Mouse (Mus musculus): ENCODE data around the gene Has1. TPM values are rescaled to one million over a fixed set of nuclear protein-coding genes. Genes with fewer than 3 reads are reported as not detected.

Has1 gene
- not detected for polyA plus RNA-seq (2014; fragmentation: Illumina TruSeq; extraction: RNeasy Lipid Tissue Mini Kit (QIAGEN cat#74804))

DNA sequence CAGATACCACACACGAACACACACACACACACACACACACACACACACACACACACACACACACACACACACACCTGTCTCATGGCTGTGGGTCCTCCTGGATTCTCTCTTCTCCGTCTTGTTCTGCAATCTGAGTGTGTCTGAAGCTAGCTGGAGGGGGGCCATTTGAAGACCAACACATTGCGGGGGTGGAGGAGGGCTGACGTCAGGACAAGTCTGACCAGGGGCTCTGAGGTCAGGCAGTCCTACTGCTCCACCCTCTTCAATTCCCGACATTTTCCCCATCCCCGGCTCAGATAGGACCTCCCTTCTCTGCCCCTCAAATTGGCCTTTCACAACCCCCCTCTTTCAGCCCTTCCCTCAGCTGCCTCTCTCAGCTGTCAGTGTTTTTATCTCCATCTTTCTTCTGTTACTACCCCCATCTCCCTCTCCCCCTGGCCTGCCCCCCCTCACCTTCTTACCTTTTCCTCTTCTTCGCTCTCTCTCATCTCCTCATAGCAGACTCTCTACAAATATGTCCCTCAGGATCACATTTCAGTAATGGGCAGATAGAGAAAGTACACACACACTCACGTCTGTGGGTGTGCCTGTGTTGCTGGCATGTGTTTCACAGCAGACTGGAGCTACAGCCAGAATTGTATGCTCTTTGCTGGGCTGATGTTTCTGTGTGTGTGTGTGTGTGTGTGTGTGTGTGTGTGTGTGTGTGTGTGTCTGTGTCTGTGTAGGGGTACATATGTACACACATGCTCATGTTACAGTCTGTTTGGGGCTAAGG is at the start of gene Has1:
TSS of gene Has1 (minus strand) at position 142 of the 775 bp plus-strand sequence.

DNA sequence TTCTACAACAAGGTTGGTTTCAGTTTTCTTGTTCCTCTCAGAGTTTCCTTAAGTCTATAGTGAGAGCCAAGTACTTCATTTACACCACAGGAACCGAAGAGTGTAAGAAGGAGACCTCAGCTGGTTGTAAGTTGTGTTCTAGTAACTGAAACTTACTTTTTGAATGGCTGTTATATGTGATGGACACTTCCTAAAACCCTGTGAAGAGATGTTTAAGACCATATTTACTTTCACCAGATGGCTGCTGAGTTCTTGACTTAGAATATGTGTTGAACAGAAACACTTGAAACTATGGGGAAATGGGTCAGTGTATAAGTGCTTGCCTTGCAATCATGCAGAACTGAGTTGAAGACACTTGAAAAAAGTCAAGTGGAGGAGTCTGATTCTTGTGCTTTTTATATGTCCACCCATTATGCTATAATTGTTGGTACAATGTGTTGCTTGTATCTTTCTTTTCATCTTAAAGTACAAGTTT is 32.8 kb upstream of the Has1 start, which contains the start of the genes Fpr2 and Fpr3:
TSS of gene Fpr2 (plus strand) at position 51 of the 475 bp plus-strand sequence.
TSS of gene Fpr3 (plus strand) at position 79 of the 475 bp plus-strand sequence.

DNA sequence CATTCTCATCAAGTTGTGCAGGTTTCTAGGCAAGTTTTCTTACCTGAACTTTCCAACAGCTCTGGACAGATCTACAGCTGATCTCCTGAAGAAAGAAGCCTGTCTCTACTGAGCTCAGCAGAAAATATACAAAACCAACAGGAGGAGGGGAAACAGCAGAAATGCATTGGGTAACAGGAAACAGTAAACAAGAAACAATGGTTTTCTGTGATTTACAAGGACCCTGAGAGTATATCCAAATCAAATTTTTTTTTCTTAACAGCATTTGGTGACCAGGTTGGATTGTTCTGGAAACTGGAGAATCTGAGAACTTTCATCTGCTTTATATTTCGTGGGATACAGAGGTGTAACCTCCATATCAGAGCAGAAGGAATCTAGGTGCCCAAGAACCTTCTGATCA is 28.8 kb upstream of the Has1 start, which contains the start of gene Fpr1:
TSS of gene Fpr1 (minus strand) at position 101 of the 400 bp plus-strand sequence.

DNA sequence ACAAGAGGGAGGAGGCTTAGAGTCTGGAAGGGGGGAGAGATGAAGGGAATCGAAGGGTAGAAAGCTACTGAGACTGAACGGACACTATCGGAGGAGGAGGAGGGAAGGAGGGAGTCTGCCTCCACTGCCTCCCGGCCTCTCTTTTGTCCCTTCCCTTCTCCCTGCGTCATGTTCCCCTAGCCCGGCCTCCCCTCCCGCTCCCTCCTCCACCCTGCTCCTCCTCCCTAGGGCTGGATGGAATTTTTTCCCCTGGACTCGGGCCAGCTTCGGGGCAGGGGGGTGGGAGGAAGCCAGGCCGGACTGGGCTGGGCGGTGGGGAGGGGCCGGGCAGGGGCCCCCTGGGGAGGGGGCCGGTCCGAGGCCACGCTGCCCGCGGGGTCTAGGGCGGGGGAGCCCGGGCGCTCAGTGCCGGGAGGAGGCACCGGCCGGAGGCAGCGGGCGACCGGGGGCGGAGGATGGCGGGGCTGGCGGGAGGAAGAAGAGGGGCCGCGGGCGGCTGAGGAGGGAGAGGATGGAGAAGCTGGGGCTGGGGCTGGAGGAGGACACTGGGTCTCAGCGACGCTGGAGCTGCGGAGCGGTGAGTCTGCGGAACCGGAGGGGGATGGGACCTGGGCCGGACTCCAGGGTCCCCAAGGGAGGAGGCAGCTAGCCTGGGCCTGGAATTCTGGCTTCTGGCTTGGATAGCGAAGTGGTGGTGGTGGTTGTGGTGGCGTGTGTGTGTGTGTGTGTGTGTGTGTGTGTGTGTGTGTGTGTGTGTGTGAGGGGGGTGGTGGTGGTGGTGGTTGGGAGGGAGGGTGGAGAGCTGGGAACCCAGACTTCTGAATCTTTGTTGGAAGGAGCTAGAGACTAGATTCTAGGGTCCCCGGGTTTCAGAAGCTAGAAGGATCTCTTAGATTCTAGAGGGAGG is 28.0 kb downstream of the Has1 start, which contains the start of gene Spaca6:
TSS of gene Spaca6 (plus strand) at position 408 of the 907 bp plus-strand sequence.

Other genes with a start within 250 kb of the Has1 start
- gene Lnpep, start 230.2 kb downstream of the Has1 start, polyA plus RNA-seq (2014; fragmentation: Illumina TruSeq; extraction: RNeasy Lipid Tissue Mini Kit (QIAGEN cat#74804)), result 171 TPM
- not detected for gene Vmn2r90, start 151.5 kb downstream of the Has1 start, polyA plus RNA-seq (2014; fragmentation: Illumina TruSeq; extraction: RNeasy Lipid Tissue Mini Kit (QIAGEN cat#74804))
- gene Spaca6, start 28.0 kb downstream of the Has1 start, polyA plus RNA-seq (2014; fragmentation: Illumina TruSeq; extraction: RNeasy Lipid Tissue Mini Kit (QIAGEN cat#74804)), result 29.2 TPM
- 0.71 TPM for gene Fpr1, start 28.7 kb upstream of the Has1 start, polyA plus RNA-seq (2014; fragmentation: Illumina TruSeq; extraction: RNeasy Lipid Tissue Mini Kit (QIAGEN cat#74804))
- gene Fpr2, start 32.6 kb upstream of the Has1 start, polyA plus RNA-seq (2014; fragmentation: Illumina TruSeq; extraction: RNeasy Lipid Tissue Mini Kit (QIAGEN cat#74804)), result 2.3 TPM
- not detected for gene Fpr3, start 32.6 kb upstream of the Has1 start, polyA plus RNA-seq (2014; fragmentation: Illumina TruSeq; extraction: RNeasy Lipid Tissue Mini Kit (QIAGEN cat#74804))
- not detected for gene Fpr-rs4, start 166.5 kb upstream of the Has1 start, polyA plus RNA-seq (2014; fragmentation: Illumina TruSeq; extraction: RNeasy Lipid Tissue Mini Kit (QIAGEN cat#74804))
- not detected for gene Vmn2r124, start 194.2 kb upstream of the Has1 start, polyA plus RNA-seq (2014; fragmentation: Illumina TruSeq; extraction: RNeasy Lipid Tissue Mini Kit (QIAGEN cat#74804))
- not detected for gene Vmn2r91, start 229.8 kb upstream of the Has1 start, polyA plus RNA-seq (2014; fragmentation: Illumina TruSeq; extraction: RNeasy Lipid Tissue Mini Kit (QIAGEN cat#74804))

Data from ovary, adult 10 weeks (tissue).